Mouse (Mus musculus): ENCODE measurements around the gene Csf1.

The Csf1 gene

GRCm38 (mm10) chr3:107759929-107760581 is at the start of gene Csf1:
Gene Csf1, minus strand, starts transcription at chr3:107760469.
- in situ Hi-C loops (cut with MseI, MboI): no loop called here

- in situ Hi-C loops (cut with MseI, MboI): no loop called here
These were observed 47.9 kb upstream of the Csf1 start for GRCm38 (mm10) chr3:107808013-107808750.

GRCm38 (mm10) chr3:107807386-107807974 is 47.2 kb upstream of the Csf1 start:
- in situ Hi-C loops (cut with MseI, MboI): no loop called here

GRCm38 (mm10) chr3:107806916-107807315 is 46.6 kb upstream of the Csf1 start:
- in situ Hi-C loops (cut with MseI, MboI): no loop called here

GRCm38 (mm10) chr3:107804799-107805198 is 44.5 kb upstream of the Csf1 start:
- in situ Hi-C loops (cut with MseI, MboI): no loop called here

GRCm38 (mm10) chr3:107802185-107802946 is 42.1 kb upstream of the Csf1 start:
- in situ Hi-C loops (cut with MseI, MboI): no loop called here

- in situ Hi-C loops (cut with MseI, MboI): no loop called here
These were observed 38.7 kb upstream of the Csf1 start for GRCm38 (mm10) chr3:107798946-107799345.

- in situ Hi-C loops (cut with MseI, MboI): no loop called here
These were observed 36.1 kb upstream of the Csf1 start for GRCm38 (mm10) chr3:107796191-107796983.

GRCm38 (mm10) chr3:107794890-107795289 is 34.6 kb upstream of the Csf1 start:
- in situ Hi-C loops (cut with MseI, MboI): no loop called here

- in situ Hi-C loops (cut with MseI, MboI): no loop called here
These were observed 33.3 kb upstream of the Csf1 start for GRCm38 (mm10) chr3:107793300-107794201.

- in situ Hi-C loops (cut with MseI, MboI): no loop called here
These were observed 32.5 kb upstream of the Csf1 start for GRCm38 (mm10) chr3:107792736-107793135.

GRCm38 (mm10) chr3:107790766-107791303 is 30.6 kb upstream of the Csf1 start:
- in situ Hi-C loops (cut with MseI, MboI): no loop called here

GRCm38 (mm10) chr3:107790227-107790626 is 30.0 kb upstream of the Csf1 start:
- in situ Hi-C loops (cut with MseI, MboI): no loop called here

- in situ Hi-C loops (cut with MseI, MboI): no loop called here
These were observed 28.6 kb upstream of the Csf1 start for GRCm38 (mm10) chr3:107788885-107789284.

- in situ Hi-C loops (cut with MseI, MboI): no loop called here
These were observed 27.6 kb upstream of the Csf1 start for GRCm38 (mm10) chr3:107787613-107788501.

GRCm38 (mm10) chr3:107786980-107787612 is 26.8 kb upstream of the Csf1 start:
- in situ Hi-C loops (cut with MseI, MboI): no loop called here

GRCm38 (mm10) chr3:107786344-107786743 is 26.1 kb upstream of the Csf1 start:
- in situ Hi-C loops (cut with MseI, MboI): no loop called here

- in situ Hi-C loops (cut with MseI, MboI): no loop called here
These were observed 25.3 kb upstream of the Csf1 start for GRCm38 (mm10) chr3:107785546-107785945.

All from mouse trophoblast stem cell (cell line).